Mouse (Mus musculus): ENCODE data around the gene Ivns1abp. TPM values are rescaled to one million over a fixed set of nuclear protein-coding genes. Genes with fewer than 3 reads are reported as not detected.

The Ivns1abp gene
- polyA plus RNA-seq, 1 experiment, result 115 TPM

DNA sequence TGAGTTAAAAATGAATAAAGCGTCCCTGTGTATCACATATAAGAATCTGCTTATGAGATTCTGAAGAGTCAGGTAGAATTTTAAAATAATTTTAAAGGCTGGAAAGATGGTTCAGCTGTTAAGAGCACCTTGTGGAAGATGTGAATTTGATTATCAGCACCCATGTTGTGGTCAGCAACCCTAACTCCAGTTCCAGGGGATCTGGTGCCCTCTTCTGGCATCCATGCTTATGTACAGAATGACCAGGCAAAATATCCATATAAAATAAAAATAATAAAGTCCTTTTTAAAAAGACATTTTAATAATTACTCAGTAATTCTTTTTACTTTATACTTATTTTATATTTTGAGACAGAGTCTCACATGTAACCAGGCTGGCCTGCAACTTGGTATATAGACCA is 45.8 kb downstream of the Ivns1abp start:
- Histone ChIP-seq H3K4me3 (ENCODE audit: insufficient read depth, low read length) (no peak overlapping the region), H3K27ac (ENCODE audit: insufficient read depth, low read depth, low read length) (no peak overlapping the region)
- TF ChIP-seq POLR2A (IDR thresholded peaks at IDR 0.05; ENCODE audit: borderline replicate concordance, low read depth, low read length) (no peak), CTCF (IDR thresholded peaks at IDR 0.05; ENCODE audit: low read depth, low read length) (no peak)

DNA sequence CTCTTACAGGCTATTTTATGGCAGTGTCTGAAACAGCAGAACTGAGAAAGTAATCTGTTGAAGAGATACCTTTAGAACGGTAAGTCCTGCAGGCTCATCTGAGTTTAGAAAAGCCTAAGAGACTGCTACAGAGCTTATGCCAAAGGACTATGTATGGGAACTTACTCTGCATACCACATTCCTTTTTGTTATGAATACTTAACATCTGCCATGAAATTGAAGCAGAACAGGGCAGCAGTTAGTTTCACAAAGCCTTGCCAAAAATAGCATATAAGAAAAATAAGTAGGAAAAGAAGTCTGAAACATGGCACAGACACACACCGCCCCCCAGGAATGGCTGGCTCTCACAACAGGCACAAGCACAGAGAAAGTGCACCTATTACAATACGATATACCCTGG is 65.5 kb downstream of the Ivns1abp start:
- no peaks in the 10 kb centered on the region for H3K4me1 ChIP-seq (ENCODE audit: control insufficient read depth, insufficient read depth, low read length)
- H3K27ac ChIP-seq (ENCODE audit: insufficient read depth, low read depth, low read length), result no peak overlapping the region
- TF ChIP-seq POLR2A (IDR thresholded peaks at IDR 0.05; ENCODE audit: borderline replicate concordance, low read depth, low read length), result no peak
- TF ChIP-seq CTCF (IDR thresholded peaks at IDR 0.05; ENCODE audit: low read depth, low read length), result no peak
- H3K4me3 ChIP-seq (ENCODE audit: insufficient read depth, low read length), result no peak overlapping the region

More for the DNA sequence above, 45.8 kb downstream of the Ivns1abp start:
- no peaks in the 10 kb centered on the region for H3K4me1 ChIP-seq (ENCODE audit: control insufficient read depth, insufficient read depth, low read length)

Other genes starting within 250 kb of the Ivns1abp start
- gene Gm47985, start 161.9 kb upstream of the Ivns1abp start, polyA plus RNA-seq (2012; ENCODE audit: insufficient read depth, insufficient read length, missing spikeins), result not detected in 2 replicates
- not detected in 2 replicates for gene Gm8947, start 152.1 kb upstream of the Ivns1abp start, polyA plus RNA-seq (2012; ENCODE audit: insufficient read depth, insufficient read length, missing spikeins)
- not detected in 2 replicates for gene Gm47995, start 146.0 kb upstream of the Ivns1abp start, polyA plus RNA-seq (2012; ENCODE audit: insufficient read depth, insufficient read length, missing spikeins)
- gene 3110040M04Rik, start 140.4 kb upstream of the Ivns1abp start, polyA plus RNA-seq (2012; ENCODE audit: insufficient read depth, insufficient read length, missing spikeins), result not detected in 2 replicates
- gene Gm47996, start 134.3 kb upstream of the Ivns1abp start, polyA plus RNA-seq (2012; ENCODE audit: insufficient read depth, insufficient read length, missing spikeins), result not detected in 2 replicates
- 17.3 and 17.4 TPM in 2 replicates for gene Swt1, start 84.0 kb downstream of the Ivns1abp start, polyA plus RNA-seq (2012; ENCODE audit: insufficient read depth, insufficient read length, missing spikeins)
- gene Trmt1l, start 84.1 kb downstream of the Ivns1abp start, polyA plus RNA-seq (2012; ENCODE audit: insufficient read depth, insufficient read length, missing spikeins), result 41.4 and 42.2 TPM in 2 replicates
- gene Rnf2, start 156.5 kb downstream of the Ivns1abp start, polyA plus RNA-seq (2012; ENCODE audit: insufficient read depth, insufficient read length, missing spikeins), result 36.2 and 39.6 TPM in 2 replicates
- 48.1 and 56.4 TPM in 2 replicates for gene Fam129a, start 226.7 kb downstream of the Ivns1abp start, polyA plus RNA-seq (2012; ENCODE audit: insufficient read depth, insufficient read length, missing spikeins)